Comparison of ENCODE assay signal across 12 mouse cellular contexts in genomic region chr16:24740714-24741113, GRCm38 (mm10).
"Had no signal": no experiment of that assay in that cellular context is flagged by ENCODE, and none has a peak within 500 bp of the region (broad histone marks: within the 10 kb centered on the region; RNA-seq: fewer than 3 reads in every experiment).

No protein-coding gene starts in this region.

- H3K9ac ChIP-seq: limb, embryonic 15.5 days; liver, embryonic 12.5 days; lung, embryonic 14.5 days; midbrain, embryonic 15.5 days had no signal

- H3K36me3 ChIP-seq: limb, embryonic 15.5 days; liver, embryonic 12.5 days; midbrain, embryonic 15.5 days had no signal

- H3K27ac ChIP-seq: limb, embryonic 15.5 days; liver, embryonic 12.5 days; midbrain, embryonic 15.5 days had no signal

- DNase-seq: kidney, adult 11 months; kidney, adult 9 months; kidney, postnatal 14 days; layer of hippocampus, adult 9-11 months; layer of hippocampus, postnatal 36 days; lung, embryonic 14.5 days; lung, postnatal 14 days; thymus, adult 18-20 months; thymus, postnatal 14 days had no signal

- ATAC-seq: liver, embryonic 12.5 days; midbrain, embryonic 15.5 days had no signal

- H3K4me2 ChIP-seq: limb, embryonic 15.5 days; liver, embryonic 12.5 days; lung, embryonic 14.5 days; midbrain, embryonic 15.5 days had no signal

- H3K27me3 ChIP-seq: limb, embryonic 15.5 days; liver, embryonic 12.5 days; midbrain, embryonic 15.5 days had no signal

- H3K4me3 ChIP-seq: limb, embryonic 15.5 days; liver, embryonic 12.5 days; midbrain, embryonic 15.5 days had no signal

- H3K4me1 ChIP-seq: liver, embryonic 12.5 days had no signal

- H3K9me3 ChIP-seq: limb, embryonic 15.5 days; liver, embryonic 12.5 days; midbrain, embryonic 15.5 days had no signal
